Mouse (Mus musculus): ENCODE data around the gene Defb19. TPM values are rescaled to one million over a fixed set of nuclear protein-coding genes. Genes with fewer than 3 reads are reported as not detected.
A peak's percentile ranks its signal among the peaks of the same experiment; 100 is the strongest.

The Defb19 gene
- total and polyA plus RNA-seq, 3 experiments = not detected

GRCm38 (mm10) chr2:152556655-152557054 lies 23.5 kb downstream of the Defb19 start:
- no peak overlapping the region for H3K9ac ChIP-seq (ENCODE audit: control insufficient read depth, low read depth, low read length, poor library complexity, severe bottlenecking)
- no peak for DNase-seq (ENCODE audit: low read depth, low spot score)
- peaks cover 2 to 8% of the 10 kb centered on the region in 2 experiments; a peak in 3 of 4 replicates for H3K27me3 ChIP-seq (ENCODE audit: control insufficient read depth in 1 of 2, insufficient read depth in 2 of 2, low read length in 2 of 2)
- H3K9me3 ChIP-seq (replicated peaks; ENCODE audit: insufficient read depth, low read length) = no peaks in the 10 kb centered on the region
- H3K79me2 ChIP-seq (ENCODE audit: control insufficient read depth, insufficient read depth, low read length, poor library complexity) = no peaks in the 10 kb centered on the region
- H3K4me1 ChIP-seq (ENCODE audit: control insufficient read depth in 1 of 2, insufficient read depth in 2 of 2, low read length in 2 of 2) = peaks cover 6 to 27% of the 10 kb centered on the region in 2 experiments
- no peak overlapping the region for H3K4me3 ChIP-seq (ENCODE audit: control insufficient read depth in 1 of 2, insufficient read depth in 1 of 2, low read depth in 2 of 2, low read length in 2 of 2)
- H3K27ac ChIP-seq (ENCODE audit: control insufficient read depth, low read depth, low read length) = no peak overlapping the region
- peaks cover 0 to 23% of the 10 kb centered on the region in 2 experiments; a peak in 2 of 4 replicates for H3K36me3 ChIP-seq (ENCODE audit: control insufficient read depth in 1 of 2, insufficient read depth in 2 of 2, low read length in 2 of 2)
- no peak for TF ChIP-seq NELFE (IDR thresholded peaks at IDR 0.05; ENCODE audit: low read depth, low read length)
- TF ChIP-seq CTCF (IDR thresholded peaks at IDR 0.05 in 2 of 3, conservative IDR thresholded peaks at IDR 0.05 in 1 of 3; ENCODE audit: control insufficient read depth in 1 of 3, insufficient read depth in 1 of 3, low read depth in 2 of 3, low read length in 3 of 3, poor library complexity in 1 of 3, severe bottlenecking in 1 of 3) = no peak
- no peak for TF ChIP-seq ZKSCAN1 (IDR thresholded peaks at IDR 0.05; ENCODE audit: low read depth, low read length)
- no peak for TF ChIP-seq USF1 (IDR thresholded peaks at IDR 0.05; ENCODE audit: low read depth, low read length)
- no peak for TF ChIP-seq MAX (IDR thresholded peaks at IDR 0.05; ENCODE audit: low read length)
- no peak for TF ChIP-seq BHLHE40 (IDR thresholded peaks at IDR 0.05; ENCODE audit: borderline replicate concordance, low read depth, low read length)
- TF ChIP-seq USF2 (IDR thresholded peaks at IDR 0.05; ENCODE audit: borderline replicate concordance in 1 of 2, insufficient read depth in 1 of 2, low read depth in 1 of 2, low read length in 2 of 2) = no peak
- no peak for TF ChIP-seq SMC3 (IDR thresholded peaks at IDR 0.05; ENCODE audit: low read depth, low read length)
- TF ChIP-seq POLR2AphosphoS2 (IDR thresholded peaks at IDR 0.05; ENCODE audit: low read length) = no peak
- no peak for TF ChIP-seq MAZ (IDR thresholded peaks at IDR 0.05; ENCODE audit: low read depth, low read length)
- TF ChIP-seq NRF1 (IDR thresholded peaks at IDR 0.05; ENCODE audit: insufficient read depth, low read depth, low read length, poor library complexity, severe bottlenecking) = no peak
- no peak for TF ChIP-seq HCFC1 (IDR thresholded peaks at IDR 0.05; ENCODE audit: low read depth, low read length)

- peak; percentile 54 for DNase-seq (ENCODE audit: low read depth, low spot score)
- peaks cover 5 to 8% of the 10 kb centered on the region in 2 experiments; a peak in 3 of 4 replicates for H3K27me3 ChIP-seq (ENCODE audit: control insufficient read depth in 1 of 2, insufficient read depth in 2 of 2, low read length in 2 of 2)
- peaks cover 0 to 11% of the 10 kb centered on the region in 2 experiments; a peak in 2 of 4 replicates for H3K4me1 ChIP-seq (ENCODE audit: control insufficient read depth in 1 of 2, insufficient read depth in 2 of 2, low read length in 2 of 2)
- no peak overlapping the region for H3K9ac ChIP-seq (ENCODE audit: control insufficient read depth, low read depth, low read length, poor library complexity, severe bottlenecking)
- no peaks in the 10 kb centered on the region for H3K9me3 ChIP-seq (replicated peaks; ENCODE audit: insufficient read depth, low read length)
- H3K79me2 ChIP-seq (ENCODE audit: control insufficient read depth, insufficient read depth, low read length, poor library complexity) = no peaks in the 10 kb centered on the region
- H3K36me3 ChIP-seq (ENCODE audit: control insufficient read depth in 1 of 2, insufficient read depth in 2 of 2, low read length in 2 of 2) = peaks cover 0 to 6% of the 10 kb centered on the region in 2 experiments; a peak in 1 of 4 replicates
- no peak overlapping the region for H3K4me3 ChIP-seq (ENCODE audit: control insufficient read depth in 1 of 2, insufficient read depth in 1 of 2, low read depth in 2 of 2, low read length in 2 of 2)
- TF ChIP-seq E2F4 (IDR thresholded peaks at IDR 0.05; ENCODE audit: borderline replicate concordance, low read depth, low read length) = no peak
- no peak for TF ChIP-seq POLR2AphosphoS5 (IDR thresholded peaks at IDR 0.05; ENCODE audit: borderline replicate concordance, low read depth, low read length)
- TF ChIP-seq CTCF (IDR thresholded peaks at IDR 0.05 in 2 of 3, conservative IDR thresholded peaks at IDR 0.05 in 1 of 3; ENCODE audit: control insufficient read depth in 1 of 3, insufficient read depth in 1 of 3, low read depth in 2 of 3, low read length in 3 of 3, poor library complexity in 1 of 3, severe bottlenecking in 1 of 3) = peak; percentile 66 to 77 (median 77)
- TF ChIP-seq ELF1 (IDR thresholded peaks at IDR 0.05; ENCODE audit: low read depth, low read length) = 0 out of 2 replicates have a peak, but pooled peaks have one; percentile 47
- TF ChIP-seq SMC3 (IDR thresholded peaks at IDR 0.05; ENCODE audit: low read depth, low read length) = peak; percentile 46; the same call in 1 of the 2 replicates
- no peak for TF ChIP-seq ETS1 (IDR thresholded peaks at IDR 0.05; ENCODE audit: low read depth, low read length)
- TF ChIP-seq GATA1 (IDR thresholded peaks at IDR 0.05; ENCODE audit: low read depth, low read length) = no peak
- no peak for TF ChIP-seq POLR2A (IDR thresholded peaks at IDR 0.05; ENCODE audit: control insufficient read depth in 1 of 2, insufficient read depth in 1 of 2, low read depth in 1 of 2, low read length in 2 of 2, poor library complexity in 1 of 2)
- peak; percentile 44 for TF ChIP-seq RAD21 (IDR thresholded peaks at IDR 0.05; ENCODE audit: low read depth, low read length)
- no peak for TF ChIP-seq MXI1 (IDR thresholded peaks at IDR 0.05; ENCODE audit: low read depth, low read length)
- no peak for TF ChIP-seq EP300 (IDR thresholded peaks at IDR 0.05; ENCODE audit: low read depth in 1 of 2, low read length in 2 of 2)
- no peak for TF ChIP-seq ZNF384 (IDR thresholded peaks at IDR 0.05; ENCODE audit: low read depth, low read length)
- no peak overlapping the region for H3K27ac ChIP-seq (ENCODE audit: control insufficient read depth, low read depth, low read length)
Observed at GRCm38 (mm10) chr2:152553774-152554423, 26.2 kb downstream of the Defb19 start.
